Mouse (Mus musculus) kidney, adult 8-10 months (tissue): Measurements from ENCODE around the gene Hnf1a.
"Not testable (repeated sequence)": the region's sequence is repeated elsewhere in the genome, so short reads cannot be mapped to it uniquely, and the experiment has no call there.

Experiments used
- DNase-seq, 2 experiments: peaks; one replicate each; pipeline ENCODE4 v3.0.0; 2022

Gene Hnf1a

DNA sequence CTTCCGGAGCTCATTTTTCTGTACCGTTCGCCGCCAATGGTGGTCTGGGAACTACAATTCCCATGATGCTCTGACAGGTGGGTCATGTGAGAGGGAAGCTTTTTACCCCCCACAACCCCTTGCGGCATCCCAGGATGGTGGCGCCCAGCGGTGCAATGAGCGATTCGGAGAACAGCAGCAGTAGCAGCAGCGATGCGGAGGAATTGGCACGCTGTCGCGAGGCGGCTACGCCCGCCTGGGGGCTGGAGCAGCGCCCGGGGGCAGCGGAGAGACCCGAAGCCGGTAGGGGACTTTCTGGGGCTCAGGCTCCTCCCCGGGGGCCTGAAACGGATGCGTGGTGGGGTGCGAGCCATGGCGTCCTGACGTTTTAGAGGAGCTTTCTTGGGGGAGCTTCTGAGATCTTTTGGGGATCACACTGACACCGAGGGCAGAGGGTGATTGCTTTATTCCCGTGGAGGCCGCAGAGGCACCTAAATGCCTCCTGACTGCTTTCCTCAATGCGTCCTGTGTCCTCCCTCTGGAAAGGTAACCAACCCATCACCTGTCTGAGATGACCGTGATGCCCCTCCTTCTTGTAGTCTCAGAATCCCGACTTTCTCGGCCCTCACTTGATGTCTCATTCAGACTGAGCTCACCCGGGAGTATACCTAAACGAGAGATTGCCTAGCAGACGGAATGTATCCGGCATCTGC, 28.7 kb downstream of the Hnf1a start, which contains the start of gene 2210016L21Rik:
Gene 2210016L21Rik, plus strand, starts transcription at position 85 of the 692 bp plus-strand sequence.
- peak; percentile 88 to 89 for DNase-seq

DNA sequence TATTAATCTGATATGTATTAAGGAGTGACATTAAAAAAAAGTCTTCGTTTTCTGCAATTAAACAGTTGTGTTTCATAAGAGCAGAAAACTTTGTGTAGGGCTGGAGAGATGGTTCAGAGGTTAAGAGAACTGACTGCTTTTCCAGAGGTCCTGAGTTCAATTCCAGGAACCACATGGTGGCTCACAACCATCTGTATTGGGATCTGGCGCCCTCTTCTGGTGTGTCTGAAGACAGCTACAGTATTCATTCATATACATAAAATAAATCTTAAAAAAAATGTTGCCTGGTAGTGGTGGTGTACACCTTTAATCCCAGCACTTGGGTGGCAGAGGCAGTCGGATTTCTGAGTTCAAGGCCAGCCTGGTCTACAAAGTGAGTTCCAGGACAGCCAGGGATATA, 29.8 kb downstream of the Hnf1a start:
- DNase-seq = not testable (repeated sequence)

DNA sequence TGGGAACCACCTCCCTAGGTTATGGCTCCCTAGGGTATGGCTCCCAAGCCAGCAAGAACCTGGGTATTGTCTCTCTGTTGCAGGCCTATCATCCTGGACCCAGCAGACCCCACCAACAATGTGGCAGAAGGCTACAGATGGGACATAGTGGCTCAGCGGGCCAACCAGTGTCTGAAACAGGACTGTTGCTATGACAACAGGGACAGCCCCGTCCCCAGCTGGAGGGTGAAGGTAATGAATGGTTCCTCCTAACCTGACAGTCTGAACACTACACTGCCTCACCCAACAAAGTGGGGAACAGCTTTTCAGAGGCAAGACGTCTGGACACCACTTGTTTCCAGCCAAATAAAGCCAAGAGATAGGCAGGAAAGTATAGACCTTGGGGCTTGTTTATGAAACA, 35.1 kb downstream of the Hnf1a start:
- DNase-seq = no peak

DNA sequence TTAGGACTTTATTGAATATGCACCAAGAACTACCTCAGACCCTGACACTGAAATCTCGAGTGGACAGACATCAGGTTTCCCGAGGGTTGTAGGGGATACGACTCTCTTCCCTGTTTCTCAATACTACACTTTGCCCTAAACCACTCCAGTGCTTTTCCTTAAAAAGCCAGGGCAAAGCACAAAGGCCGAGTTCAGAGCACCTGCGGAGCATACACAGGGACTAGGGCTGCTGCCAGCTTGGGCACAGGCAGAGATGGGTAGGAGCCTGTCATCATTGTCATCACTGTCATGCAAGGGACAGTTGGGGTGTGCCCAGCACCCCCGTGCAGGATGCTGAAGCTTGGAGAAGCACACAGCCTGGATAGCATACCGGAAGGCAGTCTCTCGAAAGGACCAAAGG, 37.7 kb downstream of the Hnf1a start:
- DNase-seq = peak; percentile 49 to 51

DNA sequence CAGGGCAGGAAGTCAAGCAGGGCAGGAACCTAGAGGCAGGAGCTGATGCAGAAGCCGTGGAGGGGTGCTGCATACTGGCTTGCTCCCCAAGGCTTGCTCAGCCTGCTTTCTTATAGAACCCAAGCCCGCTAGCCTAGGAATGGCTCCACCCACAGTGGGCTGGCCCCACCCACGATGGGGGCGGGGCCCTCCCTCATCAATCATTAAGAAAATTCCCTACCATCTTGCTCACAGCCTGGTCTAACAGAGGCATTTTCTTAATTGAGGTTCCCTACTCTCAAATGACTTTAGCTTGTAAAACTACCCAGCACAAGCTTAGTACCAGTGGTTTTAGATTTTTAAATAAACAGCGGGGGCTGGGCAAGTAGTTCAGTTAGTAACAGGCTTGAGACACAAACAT, 39.3 kb downstream of the Hnf1a start:
- no peak for DNase-seq

DNA sequence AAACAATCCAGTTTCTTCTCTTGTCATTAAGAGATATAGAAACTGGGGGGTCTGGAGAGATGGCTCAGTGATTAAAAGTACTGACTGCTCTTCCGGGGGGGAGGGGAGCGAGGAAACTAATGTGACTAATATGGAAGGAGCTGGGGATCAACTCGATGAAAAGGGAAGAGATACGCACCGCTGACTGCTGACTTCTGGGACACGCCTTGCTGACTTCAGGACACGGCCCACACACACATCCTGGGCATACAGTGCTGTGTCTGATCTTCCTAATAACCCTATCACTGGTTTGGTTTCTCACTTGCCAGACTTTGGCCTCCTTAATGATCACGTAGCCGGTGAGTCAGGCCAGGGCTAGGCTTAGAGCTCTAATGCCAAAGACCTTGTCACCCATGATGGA, 44.1 kb downstream of the Hnf1a start:
- DNase-seq = no peak

DNA sequence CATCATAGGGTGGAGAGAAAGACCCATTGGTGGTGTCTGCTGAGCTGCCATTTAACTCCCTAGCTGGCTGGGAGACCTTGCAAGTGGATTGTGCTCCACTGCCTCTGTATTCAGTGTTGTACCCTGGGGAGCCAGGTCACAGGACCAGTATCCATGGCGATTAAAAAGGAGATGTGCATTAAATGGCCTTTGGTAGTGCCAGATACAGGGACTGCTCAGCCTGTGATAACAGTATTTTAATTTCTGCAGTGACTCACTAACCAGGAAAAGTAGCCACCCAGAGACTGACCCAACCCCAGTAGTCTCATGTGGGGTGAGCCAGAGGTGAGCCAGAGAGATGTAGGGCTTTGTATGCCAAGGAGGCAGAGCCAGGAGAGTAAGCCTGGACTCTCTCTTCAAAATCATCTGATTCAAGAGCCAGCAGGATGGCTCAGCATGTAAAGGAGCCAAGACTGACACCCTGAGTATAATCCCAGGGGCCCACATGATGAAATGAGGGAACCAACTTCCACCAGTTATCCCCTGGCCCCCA, 44.7 kb downstream of the Hnf1a start:
- no peak for DNase-seq

DNA sequence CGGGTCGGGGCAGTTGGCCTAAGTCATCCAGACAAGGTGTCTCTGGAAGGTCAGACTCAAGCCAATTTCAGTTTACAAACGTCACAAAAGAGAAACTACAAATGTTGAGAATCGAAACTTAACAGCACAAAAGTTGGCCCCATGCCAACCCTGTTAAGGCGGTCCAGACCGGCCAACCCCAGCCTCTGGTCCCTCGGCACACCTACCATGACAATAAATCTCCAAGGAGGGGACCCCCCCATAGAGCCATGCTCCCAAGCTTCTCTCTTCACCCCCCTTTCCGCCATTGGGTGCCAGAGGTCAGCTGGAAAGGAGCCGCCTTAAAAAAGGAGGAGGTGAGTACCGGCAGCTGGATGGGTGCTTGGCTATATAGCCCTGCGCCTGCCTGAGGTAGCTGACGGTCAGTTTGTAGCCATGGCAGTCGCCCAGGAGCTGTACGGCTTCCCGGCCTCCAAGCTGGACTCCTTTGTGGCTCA, 47.9 kb downstream of the Hnf1a start, which contains the start of gene Oasl1:
Gene Oasl1, plus strand, starts transcription at position 243 of the 476 bp plus-strand sequence.
- peak; percentile 53 to 62 for DNase-seq

DNA sequence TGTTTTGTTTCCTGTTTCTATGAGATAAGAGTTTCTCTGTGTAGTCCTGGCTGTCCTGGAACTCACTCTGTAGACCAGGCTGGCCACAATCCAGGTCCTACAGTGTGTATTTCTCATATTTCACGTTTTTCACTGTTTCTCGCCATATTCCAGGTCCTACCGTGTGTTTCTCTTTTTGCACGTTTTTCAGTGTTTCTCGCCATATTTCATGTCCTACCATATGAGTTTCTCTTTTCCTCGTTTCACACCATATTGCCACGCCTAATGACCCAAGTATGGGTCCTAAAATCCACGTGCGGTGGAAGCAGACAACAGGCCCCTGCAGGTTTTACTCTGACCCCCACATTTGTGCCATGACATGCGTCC, 48.5 kb downstream of the Hnf1a start:
- no peak for DNase-seq

DNA sequence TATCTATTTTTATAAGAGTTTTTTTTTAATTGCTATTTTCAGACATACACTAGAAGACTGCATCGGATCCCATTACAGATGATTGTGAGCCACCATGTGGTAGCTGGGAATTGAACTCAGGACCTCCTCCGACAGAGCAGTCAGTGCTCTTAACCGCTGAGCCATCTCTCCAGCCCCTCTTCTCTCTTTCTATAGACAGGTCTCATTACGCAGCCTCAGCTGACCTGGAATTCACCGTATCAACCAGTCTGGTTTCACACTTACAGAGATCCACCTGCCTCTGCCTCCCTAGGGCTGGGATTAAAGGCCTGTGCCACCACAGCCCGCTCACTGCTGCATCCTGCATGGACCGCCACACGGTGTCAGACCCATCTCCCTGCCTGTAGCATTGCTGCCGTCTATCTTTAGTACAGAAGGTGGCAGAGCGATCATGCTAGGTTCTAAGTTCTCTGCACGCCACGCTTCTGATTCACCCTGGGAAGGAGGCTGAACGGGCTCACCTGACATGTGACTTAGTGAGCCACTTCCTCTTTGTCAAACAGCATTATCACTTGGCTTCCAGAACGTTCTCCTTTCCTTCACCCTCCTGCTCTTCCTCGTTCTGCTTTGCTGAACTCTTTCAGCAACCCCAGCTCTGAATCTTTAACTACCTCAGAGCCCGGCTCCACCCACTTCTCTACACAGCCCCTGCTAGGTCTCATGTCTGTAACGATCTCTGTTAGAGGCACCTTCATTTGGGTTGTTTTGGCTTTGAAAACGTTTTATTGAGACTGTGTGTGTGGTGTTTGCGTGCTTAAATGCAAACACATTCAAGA, 49.1 kb downstream of the Hnf1a start:
- DNase-seq = peak; percentile 50 to 58

DNA sequence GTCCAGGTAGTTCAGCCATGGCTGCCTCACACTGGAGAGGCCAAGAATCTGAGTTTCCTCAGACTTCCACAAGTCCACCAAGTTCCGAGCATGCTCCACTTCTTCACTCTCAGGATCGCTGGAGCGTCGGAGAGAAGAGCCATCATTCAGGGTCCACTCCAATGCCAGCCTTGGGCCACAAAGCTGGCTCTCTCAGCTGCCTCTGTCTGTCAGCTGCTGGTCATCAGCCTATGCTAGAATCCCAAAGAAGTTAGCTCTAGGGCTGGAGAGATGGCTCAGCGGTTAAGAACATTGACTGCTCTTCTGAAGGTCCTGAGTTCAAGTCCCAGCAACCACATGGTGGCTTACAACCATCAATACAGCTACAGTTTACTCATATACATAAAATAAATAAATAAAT, 53.5 kb downstream of the Hnf1a start:
- DNase-seq = not testable (repeated sequence)

DNA sequence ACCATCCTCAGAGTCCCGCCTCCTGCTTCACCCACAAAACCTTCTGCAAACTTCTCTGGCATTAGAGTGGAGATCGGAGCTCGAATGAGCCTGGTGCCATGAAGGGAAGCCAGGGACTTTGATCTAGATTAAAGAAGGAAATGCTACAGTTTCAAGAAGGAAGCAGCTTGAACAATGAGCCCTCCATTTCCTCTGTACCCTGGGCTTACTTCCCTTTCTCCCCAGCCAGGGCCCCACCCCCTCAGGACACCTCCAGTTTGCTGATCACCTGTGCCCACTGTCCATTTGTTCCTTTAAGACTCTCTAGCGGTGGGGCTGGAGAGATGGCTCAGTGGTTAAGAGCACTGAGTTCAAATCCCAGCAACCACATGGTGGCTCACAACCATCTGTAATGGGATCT, 54.1 kb downstream of the Hnf1a start:
- no peak for DNase-seq

DNA sequence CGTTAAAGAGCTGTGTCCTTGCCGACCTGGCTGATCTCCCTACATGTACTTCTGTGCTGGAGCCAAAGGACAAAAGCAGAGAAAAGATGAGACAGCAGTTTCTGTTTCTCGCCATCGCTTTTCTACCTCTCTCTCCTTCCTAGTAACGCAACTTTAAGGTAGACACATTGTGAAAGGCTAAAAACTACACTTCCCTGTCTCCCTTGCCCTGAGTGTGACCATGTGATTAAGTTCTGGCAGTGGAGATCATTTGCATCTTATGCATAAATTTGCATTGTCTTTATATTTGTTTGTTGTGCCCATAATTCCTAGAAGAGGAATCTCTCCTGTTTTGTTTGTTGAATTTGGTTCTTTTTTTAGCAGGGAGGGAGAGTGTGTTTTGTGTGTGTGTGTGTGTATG, 55.0 kb downstream of the Hnf1a start:
- DNase-seq = no peak

DNA sequence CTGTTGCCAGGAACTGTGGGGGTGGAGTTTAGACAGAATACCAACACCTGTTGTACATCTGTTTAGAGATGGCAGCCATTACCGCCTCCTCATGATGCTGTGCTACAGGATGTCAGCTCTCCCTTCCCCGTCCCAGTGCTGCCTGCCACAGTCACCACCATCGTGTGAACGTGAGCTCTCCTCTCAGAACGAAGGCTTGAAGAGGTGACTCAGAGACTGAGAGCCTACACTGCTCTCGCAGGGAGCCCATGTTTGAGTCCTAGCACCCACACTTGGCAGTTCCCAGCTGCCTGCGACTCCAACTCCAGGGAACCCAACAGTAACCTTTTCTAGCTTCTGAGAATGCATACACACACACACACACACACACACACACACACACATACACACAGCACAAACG, 56.0 kb downstream of the Hnf1a start:
- DNase-seq = no peak

DNA sequence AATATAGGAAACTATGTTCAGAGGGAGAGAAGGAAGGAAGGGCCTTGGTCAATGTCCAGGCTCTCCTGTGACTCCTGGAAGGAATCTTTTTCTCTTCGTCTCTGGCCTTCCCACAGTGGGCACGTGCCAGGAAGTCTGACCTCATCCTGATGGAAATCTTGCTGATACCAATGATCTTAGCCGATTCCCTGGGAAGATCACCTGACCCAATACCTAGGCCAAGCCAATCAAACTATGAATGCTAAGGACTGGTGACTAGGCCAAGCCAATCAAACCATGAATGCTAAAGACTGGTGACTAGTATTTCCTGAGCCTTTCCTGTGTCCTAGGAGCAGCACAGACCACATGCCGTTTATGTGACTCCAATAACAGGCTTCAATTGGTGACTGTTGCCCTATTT, 57.2 kb downstream of the Hnf1a start:
- DNase-seq = peak; percentile 35 to 41

DNA sequence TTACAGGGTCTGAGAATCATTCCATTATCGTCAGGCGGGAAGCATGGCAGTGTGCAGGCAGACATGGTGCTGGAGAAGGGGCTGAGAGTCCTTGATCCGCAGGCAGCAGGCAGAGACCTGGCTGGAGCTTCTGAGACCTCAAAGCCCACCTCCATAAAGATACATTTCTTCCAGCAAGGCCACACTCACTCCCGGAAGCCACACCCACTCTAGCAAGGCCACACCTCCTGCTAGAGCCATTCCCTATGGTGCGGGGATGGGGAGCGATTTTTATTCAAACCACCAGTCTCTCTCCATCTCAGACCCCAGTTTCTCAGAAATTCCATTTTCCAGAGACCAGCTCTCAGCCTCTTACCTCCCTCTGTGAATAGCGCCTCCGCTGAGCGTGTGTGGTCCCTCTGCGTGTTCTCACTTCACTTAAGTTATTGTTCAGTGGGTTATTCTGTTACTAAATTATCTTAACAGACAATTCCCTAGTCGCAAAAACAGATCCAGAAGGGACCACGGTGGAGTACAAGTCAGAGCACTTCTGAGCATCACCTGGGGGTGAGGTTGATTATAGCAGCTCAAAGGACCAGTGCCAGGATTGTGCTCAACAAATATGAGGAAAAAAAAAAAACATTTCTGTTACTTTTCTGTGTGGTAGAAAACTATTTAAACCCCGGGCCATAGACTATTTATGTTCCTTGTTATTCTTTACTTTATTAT, 62.1 kb downstream of the Hnf1a start:
- DNase-seq = no peak

DNA sequence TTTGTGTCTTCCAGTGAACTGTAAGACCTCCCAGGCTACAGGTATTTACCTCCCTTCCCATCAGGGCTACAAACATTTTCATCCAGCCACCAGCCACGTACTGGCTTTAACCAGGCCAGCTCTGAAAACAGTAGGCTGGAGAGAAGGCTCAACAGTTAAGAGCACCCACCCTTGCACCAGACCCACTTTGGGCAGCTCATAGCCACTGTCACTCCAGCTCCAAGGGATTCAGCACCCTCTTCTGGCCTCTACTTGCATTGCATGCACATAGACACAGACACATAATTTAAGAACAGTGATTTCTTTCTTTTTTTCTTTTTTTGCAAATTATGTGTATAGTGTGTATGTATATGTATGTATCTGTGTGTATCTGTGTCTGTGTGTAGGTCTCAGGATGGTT, 68.5 kb downstream of the Hnf1a start:
- peak in 1 of 2 experiments; percentile 72 for DNase-seq
